Mouse (Mus musculus) small intestine, adult 2 months (tissue): ENCODE measurements around the gene Eri3.

ENCODE experiments used
- CTCF ChIP-seq: fragments of 200-500 bp; IDR thresholded peaks from 2 replicates; pipeline ENCODE4 v1.5.1; 2012; ENCODE audit warnings: low read depth, mild to moderate bottlenecking, control low read depth, inconsistent platforms, low read length, moderate library complexity, mixed read lengths; ENCODE audit not compliant: insufficient replicate concordance, insufficient read length; ENCODE audit errors: extremely low read depth
- POLR2A ChIP-seq: fragments of 200-500 bp; IDR thresholded peaks from 2 replicates; pipeline ENCODE4 v1.6.1; 2012; ENCODE audit warnings: low read depth, mild to moderate bottlenecking, control low read depth, inconsistent platforms, low read length, moderate library complexity

DNA sequence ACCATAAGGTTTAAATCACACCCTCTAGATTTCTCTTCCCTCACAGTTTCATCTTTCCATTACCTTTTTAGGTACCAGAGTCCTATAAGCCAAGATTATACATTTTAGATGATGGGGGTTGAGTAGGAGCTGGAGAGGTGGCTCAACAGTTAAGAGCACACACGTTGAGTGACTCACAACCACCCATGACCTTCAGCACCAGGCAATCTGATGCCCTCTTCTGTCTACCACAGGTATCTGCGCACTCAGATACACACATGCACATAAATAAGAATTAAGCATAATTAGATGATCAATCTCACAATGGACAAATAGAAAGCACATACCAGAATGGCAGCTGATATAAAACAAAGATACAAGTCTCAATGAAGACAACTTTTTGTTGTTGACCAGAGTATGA lies 28.8 kb upstream of the Eri3 start:
- no peak for TF ChIP-seq POLR2A
- no peak for TF ChIP-seq CTCF
